Mouse (Mus musculus): ENCODE measurements around the gene Ccdc155. TPM values are rescaled to one million over a fixed set of nuclear protein-coding genes. Genes with fewer than 3 reads are reported as not detected.

Ccdc155 gene
- polyA plus RNA-seq, 1 experiment from 2014 or later: 1.7 TPM

GRCm38 (mm10) chr7:45189600-45189999 is 15.1 kb downstream of the Ccdc155 start:
- Histone ChIP-seq H3K27ac (no peak overlapping the region), H3K4me3 (replicated peaks) (no peak overlapping the region), H3K9ac (replicated peaks) (no peak overlapping the region), H3K9me3 (no peaks in the 10 kb centered on the region), H3K36me3 (no peaks in the 10 kb centered on the region), H3K4me1 (replicated peaks) (peaks cover 26% of the 10 kb centered on the region), H3K4me2 (no peak overlapping the region), H3K27me3 (peaks cover 53% of the 10 kb centered on the region)
- WGBS: 52% methylated on average over 16 of the region's 16 CpGs
- ATAC-seq (ENCODE audit: insufficient number of reproducible peaks, insufficient read depth, low FRiP score, low TSS enrichment, low read depth): no peak

DNA sequence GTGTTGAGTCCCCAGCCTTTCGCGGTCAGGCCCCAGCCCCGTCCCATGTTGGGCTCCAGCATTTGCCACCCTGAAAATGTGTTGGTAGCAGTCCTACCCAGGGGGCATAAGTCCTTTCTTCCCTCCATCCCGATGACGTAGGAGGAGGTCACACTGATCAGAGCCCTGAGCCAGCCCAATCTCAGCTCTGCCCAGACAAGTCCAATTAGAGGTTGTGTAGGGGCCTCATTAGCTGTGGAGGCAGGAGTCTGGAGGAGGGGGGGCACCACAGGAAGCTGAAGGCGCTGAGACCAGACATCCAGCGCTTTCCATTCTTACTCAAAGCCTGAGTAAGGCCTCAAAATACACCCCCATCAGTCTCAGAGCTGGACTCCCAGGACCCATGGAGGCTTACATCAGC is 18.8 kb downstream of the Ccdc155 start:
- Histone ChIP-seq H3K27ac (no peak overlapping the region), H3K4me1 (replicated peaks) (peaks cover 23% of the 10 kb centered on the region), H3K27me3 (peaks cover 90% of the 10 kb centered on the region), H3K9ac (replicated peaks) (no peak overlapping the region), H3K4me3 (replicated peaks) (no peak overlapping the region), H3K9me3 (no peaks in the 10 kb centered on the region; the same call in 1 of the 2 replicates), H3K4me2 (no peak overlapping the region), H3K36me3 (no peaks in the 10 kb centered on the region)
- ATAC-seq (ENCODE audit: insufficient number of reproducible peaks, insufficient read depth, low FRiP score, low TSS enrichment, low read depth): no peak
- 46% methylated on average over 7 of the region's 7 CpGs for WGBS

GRCm38 (mm10) chr7:45183672-45184071 is 21.0 kb downstream of the Ccdc155 start:
- Histone ChIP-seq H3K27me3 (peaks cover 97% of the 10 kb centered on the region), H3K4me2 (no peak overlapping the region), H3K4me1 (replicated peaks) (peaks cover 23% of the 10 kb centered on the region), H3K27ac (no peak overlapping the region), H3K9ac (replicated peaks) (no peak overlapping the region), H3K36me3 (no peaks in the 10 kb centered on the region), H3K9me3 (no peaks in the 10 kb centered on the region; the same call in 1 of the 2 replicates), H3K4me3 (replicated peaks) (no peak overlapping the region)
- WGBS: 63% methylated on average over 7 of the region's 7 CpGs
- ATAC-seq (ENCODE audit: insufficient number of reproducible peaks, insufficient read depth, low FRiP score, low TSS enrichment, low read depth): no peak

DNA sequence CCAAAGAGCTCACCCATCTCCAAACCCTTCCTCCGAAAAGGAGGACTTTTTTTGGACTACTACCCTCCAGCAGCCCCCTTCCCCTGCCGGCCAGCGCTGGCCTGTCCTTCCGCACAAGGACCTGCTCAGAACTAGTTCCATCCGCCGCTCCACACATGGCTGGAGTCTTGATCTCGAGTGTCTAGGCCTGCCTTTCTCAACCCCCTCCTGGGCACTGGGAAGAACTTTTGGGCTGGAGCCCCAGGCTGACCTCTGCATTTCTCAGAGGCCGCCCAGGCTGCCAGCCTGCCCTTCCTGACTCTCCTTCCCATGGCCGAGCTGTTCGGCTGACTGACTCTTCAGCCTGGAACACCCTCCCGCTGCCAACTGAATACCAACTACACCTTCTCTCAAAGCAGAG is 22.1 kb downstream of the Ccdc155 start:
- peaks cover 97% of the 10 kb centered on the region for H3K27me3 ChIP-seq
- WGBS: 20% methylated on average over 11 of the region's 11 CpGs
- H3K4me2 ChIP-seq: peak overlapping the region; percentile 56
- H3K27ac ChIP-seq: no peak overlapping the region
- H3K4me1 ChIP-seq (replicated peaks): peaks cover 23% of the 10 kb centered on the region
- H3K9me3 ChIP-seq: no peaks in the 10 kb centered on the region; the same call in 1 of the 2 replicates
- peak overlapping the region; percentile 52 for H3K9ac ChIP-seq (replicated peaks)
- peak; percentile 30; the same call in 1 of the 2 replicates for ATAC-seq (ENCODE audit: insufficient number of reproducible peaks, insufficient read depth, low FRiP score, low TSS enrichment, low read depth)
- H3K36me3 ChIP-seq: no peaks in the 10 kb centered on the region
- H3K4me3 ChIP-seq (replicated peaks): peak overlapping the region; percentile 25

- H3K4me2 ChIP-seq: peak overlapping the region; percentile 56
- H3K27me3 ChIP-seq: peaks cover 99% of the 10 kb centered on the region
- H3K9ac ChIP-seq (replicated peaks): peak overlapping the region; percentile 52; the same call in 1 of the 2 replicates
- peak; percentile 89 for ATAC-seq (ENCODE audit: insufficient number of reproducible peaks, insufficient read depth, low FRiP score, low TSS enrichment, low read depth)
- H3K36me3 ChIP-seq: no peaks in the 10 kb centered on the region
- under 1% methylated on average over 34 of the region's 34 CpGs for WGBS
- H3K4me1 ChIP-seq (replicated peaks): peaks cover 23% of the 10 kb centered on the region
- H3K27ac ChIP-seq: no peak overlapping the region
- peak overlapping the region; percentile 25 for H3K4me3 ChIP-seq (replicated peaks)
- no peaks in the 10 kb centered on the region; the same call in 1 of the 2 replicates for H3K9me3 ChIP-seq
Observed at GRCm38 (mm10) chr7:45182199-45182601, 22.5 kb downstream of the Ccdc155 start.

DNA sequence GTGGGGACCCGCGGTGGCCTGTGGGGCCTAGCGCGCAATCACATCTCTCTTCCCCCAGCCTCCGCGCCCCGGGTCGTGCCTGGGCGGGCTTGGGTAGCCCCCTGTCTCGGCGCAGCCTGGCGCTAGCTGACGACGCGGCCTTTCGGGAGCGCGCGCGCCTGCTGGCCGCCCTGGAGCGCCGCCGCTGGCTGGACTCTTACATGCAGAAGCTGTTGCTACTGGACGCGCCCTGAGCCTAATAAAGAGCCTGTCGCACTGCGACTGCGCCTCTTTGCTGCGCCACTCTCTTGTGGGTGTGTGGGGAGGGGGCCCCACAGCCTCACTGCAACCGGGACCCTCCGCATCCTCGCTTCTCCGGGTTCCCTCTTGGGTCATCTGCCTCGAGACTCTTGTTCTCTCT is 23.2 kb downstream of the Ccdc155 start:
- H3K36me3 ChIP-seq: no peaks in the 10 kb centered on the region
- peak overlapping the region; percentile 23; the same call in 1 of the 2 replicates for H3K4me2 ChIP-seq
- no peak overlapping the region for H3K9ac ChIP-seq (replicated peaks)
- peak overlapping the region; percentile 19; the same call in 1 of the 2 replicates for H3K4me3 ChIP-seq (replicated peaks)
- H3K27me3 ChIP-seq: peaks cover 99% of the 10 kb centered on the region
- peaks cover 22% of the 10 kb centered on the region for H3K4me1 ChIP-seq (replicated peaks)
- no peak for ATAC-seq (ENCODE audit: insufficient number of reproducible peaks, insufficient read depth, low FRiP score, low TSS enrichment, low read depth)
- no peaks in the 10 kb centered on the region; the same call in 1 of the 2 replicates for H3K9me3 ChIP-seq
- no peak overlapping the region for H3K27ac ChIP-seq
- 3% methylated on average over 35 of the region's 35 CpGs for WGBS

GRCm38 (mm10) chr7:45180896-45181477 is 23.7 kb downstream of the Ccdc155 start, which contains the start of gene Pth2:
Gene Pth2, plus strand, starts transcription at chr7:45180995.
- ATAC-seq (ENCODE audit: insufficient number of reproducible peaks, insufficient read depth, low FRiP score, low TSS enrichment, low read depth): no peak
- Histone ChIP-seq H3K4me3 (replicated peaks) (peak within 1 kb of the TSS; percentile 19; the same call in 1 of the 2 replicates), H3K9ac (replicated peaks) (no peak within 1 kb of the TSS), H3K4me1 (replicated peaks) (peaks cover 23% of the 10 kb centered on the region), H3K27ac (no peak within 1 kb of the TSS), H3K4me2 (peak within 1 kb of the TSS; percentile 23; the same call in 1 of the 2 replicates), H3K27me3 (peaks cover 99% of the 10 kb centered on the region), H3K9me3 (no peaks in the 10 kb centered on the region; the same call in 1 of the 2 replicates), H3K36me3 (no peaks in the 10 kb centered on the region)
- 11% methylated on average over 20 of the region's 20 CpGs for WGBS

GRCm38 (mm10) chr7:45179469-45179868 is 25.2 kb downstream of the Ccdc155 start, which contains the start of gene Gfy:
Gene Gfy, minus strand, starts transcription at chr7:45179569.
- Histone ChIP-seq H3K27me3 (peaks cover 100% of the 10 kb centered on the region), H3K36me3 (no peaks in the 10 kb centered on the region), H3K4me3 (replicated peaks) (no peak within 1 kb of the TSS), H3K27ac (no peak within 1 kb of the TSS), H3K4me2 (no peak within 1 kb of the TSS), H3K4me1 (replicated peaks) (peaks cover 27% of the 10 kb centered on the region), H3K9me3 (no peaks in the 10 kb centered on the region; the same call in 1 of the 2 replicates), H3K9ac (replicated peaks) (no peak within 1 kb of the TSS)
- ATAC-seq (ENCODE audit: insufficient number of reproducible peaks, insufficient read depth, low FRiP score, low TSS enrichment, low read depth): no peak
- WGBS: 27% methylated on average over 7 of the region's 7 CpGs

- H3K4me2 ChIP-seq: no peak overlapping the region
- H3K4me1 ChIP-seq (replicated peaks): peaks cover 28% of the 10 kb centered on the region
- no peak overlapping the region for H3K27ac ChIP-seq
- peaks cover 98% of the 10 kb centered on the region for H3K27me3 ChIP-seq
- no peak for ATAC-seq (ENCODE audit: insufficient number of reproducible peaks, insufficient read depth, low FRiP score, low TSS enrichment, low read depth)
- H3K9ac ChIP-seq (replicated peaks): no peak overlapping the region
- H3K36me3 ChIP-seq: no peaks in the 10 kb centered on the region
- H3K4me3 ChIP-seq (replicated peaks): no peak overlapping the region
- H3K9me3 ChIP-seq: no peaks in the 10 kb centered on the region; the same call in 1 of the 2 replicates
- 22% methylated on average over 7 of the region's 7 CpGs for WGBS
Observed at GRCm38 (mm10) chr7:45178550-45178949, 26.1 kb downstream of the Ccdc155 start.

GRCm38 (mm10) chr7:45176356-45176755 is 28.3 kb downstream of the Ccdc155 start:
- no peaks in the 10 kb centered on the region for H3K36me3 ChIP-seq
- H3K4me1 ChIP-seq (replicated peaks): peaks cover 19% of the 10 kb centered on the region
- no peak for ATAC-seq (ENCODE audit: insufficient number of reproducible peaks, insufficient read depth, low FRiP score, low TSS enrichment, low read depth)
- H3K9me3 ChIP-seq: peaks cover 6% of the 10 kb centered on the region
- 3% methylated on average over 30 of the region's 31 CpGs for WGBS
- peaks cover 97% of the 10 kb centered on the region for H3K27me3 ChIP-seq
- peak overlapping the region; percentile 47 for H3K4me2 ChIP-seq
- H3K9ac ChIP-seq (replicated peaks): peak overlapping the region; percentile 37; the same call in 1 of the 2 replicates
- H3K4me3 ChIP-seq (replicated peaks): peak overlapping the region; percentile 29
- no peak overlapping the region for H3K27ac ChIP-seq

- Histone ChIP-seq H3K4me2 (peak overlapping the region; percentile 47), H3K27ac (no peak overlapping the region), H3K27me3 (peaks cover 97% of the 10 kb centered on the region), H3K4me3 (replicated peaks) (peak overlapping the region; percentile 29), H3K9me3 (peaks cover 9% of the 10 kb centered on the region), H3K36me3 (no peaks in the 10 kb centered on the region), H3K9ac (replicated peaks) (peak overlapping the region; percentile 37; the same call in 1 of the 2 replicates), H3K4me1 (replicated peaks) (peaks cover 16% of the 10 kb centered on the region)
- WGBS: 1% methylated on average over 23 of the region's 23 CpGs
- no peak for ATAC-seq (ENCODE audit: insufficient number of reproducible peaks, insufficient read depth, low FRiP score, low TSS enrichment, low read depth)
Observed at GRCm38 (mm10) chr7:45175929-45176328, 28.8 kb downstream of the Ccdc155 start.

Measured in limb, embryonic 12.5 days (tissue).